Mouse (Mus musculus): ENCODE measurements at regions not wholly inside any gene's neighbourhood (a gene's known extent, or its start where the extent isn't known, plus 50 kb on each side); places are given as distances from the start of the nearest gene placed in this dataset. TPM values are rescaled to one million over a fixed set of nuclear protein-coding genes. Genes with fewer than 3 reads are reported as not detected.

GRCm38 (mm10) chr8:128302322-128302721 lies 56.1 kb upstream of the Nrp1 start:
- Histone ChIP-seq H3K27ac (replicated peaks) (no peak overlapping the region), H3K4me1 (no peaks in the 10 kb centered on the region), H3K9me3 (no peaks in the 10 kb centered on the region), H3K27me3 (replicated peaks; ENCODE audit: low read depth, poor library complexity, severe bottlenecking) (no peaks in the 10 kb centered on the region), H3K36me3 (replicated peaks) (no peaks in the 10 kb centered on the region), H3K4me3 (no peak overlapping the region)
- DNase-seq (ENCODE audit: low spot score): no peak
- 87% methylated on average over 2 of the region's 2 CpGs for WGBS

Small RNAs in the stretch of these regions (microRNA-seq; reads per million reads assigned to microRNA genes)
- gene Mir21c: not detected
